Mouse (Mus musculus): Measurements from ENCODE around the gene Zdhhc14. TPM values are rescaled to one million over a fixed set of nuclear protein-coding genes. Genes with fewer than 3 reads are reported as not detected.
A peak's percentile ranks its signal among the peaks of the same experiment; 100 is the strongest.

Gene Zdhhc14
- total RNA-seq, 2 experiments from 2014 or later: 38.3 to 56.1 TPM

GRCm38 (mm10) chr17:5498996-5499395 is 6.6 kb downstream of the Zdhhc14 start:
- DNase-seq (ENCODE audit: low spot score in 2 of 2): no peak
- intact Hi-C loops (cut with DNase I): no loop called here

- intact Hi-C loops (cut with DNase I): no loop called here
- DNase-seq (ENCODE audit: low spot score in 2 of 2): no peak
Measured at GRCm38 (mm10) chr17:5503981-5504760, 11.8 kb downstream of the Zdhhc14 start.

DNA sequence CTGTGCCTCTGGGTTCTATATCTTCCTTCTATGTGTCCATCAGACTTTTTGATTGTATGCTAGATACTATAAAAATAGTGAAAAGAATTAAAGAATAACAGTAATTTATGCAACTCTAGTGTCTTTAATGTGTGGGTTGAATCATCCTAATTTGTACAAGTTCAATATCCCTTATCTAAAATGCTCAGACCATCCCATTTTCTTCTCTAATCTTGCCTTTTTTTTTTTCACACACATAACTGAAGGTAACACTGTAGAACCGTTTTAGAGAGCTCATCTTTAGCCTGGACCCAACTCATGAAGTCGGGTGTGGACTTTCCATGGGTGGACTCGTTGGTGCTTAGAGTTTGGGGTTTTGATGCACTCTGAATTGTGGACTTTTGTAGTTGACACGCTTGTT is 12.6 kb downstream of the Zdhhc14 start:
- no peak for DNase-seq (ENCODE audit: low spot score in 2 of 2)
- intact Hi-C loops (cut with DNase I): no loop called here

DNA sequence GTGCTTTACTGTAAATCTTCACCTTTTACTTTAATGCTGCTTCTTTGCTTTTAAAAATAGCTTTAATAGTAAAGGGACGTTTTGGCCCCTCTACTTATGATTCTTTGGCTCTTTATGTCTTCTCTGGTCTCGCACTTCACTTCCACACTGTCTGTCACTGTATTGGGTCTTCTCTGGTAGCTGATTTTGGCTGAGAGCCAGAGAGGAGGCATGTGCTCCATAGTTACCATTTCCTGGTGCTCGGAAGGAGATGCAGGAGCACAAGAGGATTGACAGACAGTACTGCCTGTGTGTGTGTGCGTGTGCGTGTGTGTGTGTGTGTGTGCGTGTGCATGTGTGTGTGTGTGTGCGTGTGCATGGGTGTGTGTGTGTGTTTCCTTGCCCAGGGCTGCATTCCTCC is 14.2 kb downstream of the Zdhhc14 start:
- no peak for DNase-seq (ENCODE audit: low spot score in 2 of 2)
- intact Hi-C loops (cut with DNase I): no loop called here

- DNase-seq (ENCODE audit: low spot score in 2 of 2): no peak
- intact Hi-C loops (cut with DNase I): no loop called here
Measured at GRCm38 (mm10) chr17:5506988-5507387, 14.6 kb downstream of the Zdhhc14 start.

DNA sequence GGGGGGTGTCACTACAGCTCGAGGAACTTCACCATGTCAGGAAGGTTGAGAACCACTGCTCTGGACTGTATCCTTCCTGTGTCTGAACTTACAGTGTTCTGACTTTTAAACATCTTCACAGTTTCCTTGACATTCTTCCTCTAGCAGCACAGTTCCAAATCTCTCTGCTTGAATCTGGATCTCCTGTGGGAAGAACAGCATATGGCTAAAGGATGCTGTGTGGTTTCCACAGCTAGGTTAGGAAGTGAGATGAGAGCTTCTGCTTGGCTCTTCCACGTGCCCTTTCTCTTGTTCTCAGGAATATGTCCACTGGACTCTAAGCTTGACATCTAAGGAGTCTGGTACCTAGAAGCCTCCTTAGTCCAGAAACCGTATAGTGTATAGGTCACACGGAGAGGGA is 15.7 kb downstream of the Zdhhc14 start:
- DNase-seq (ENCODE audit: low spot score in 2 of 2): no peak

DNA sequence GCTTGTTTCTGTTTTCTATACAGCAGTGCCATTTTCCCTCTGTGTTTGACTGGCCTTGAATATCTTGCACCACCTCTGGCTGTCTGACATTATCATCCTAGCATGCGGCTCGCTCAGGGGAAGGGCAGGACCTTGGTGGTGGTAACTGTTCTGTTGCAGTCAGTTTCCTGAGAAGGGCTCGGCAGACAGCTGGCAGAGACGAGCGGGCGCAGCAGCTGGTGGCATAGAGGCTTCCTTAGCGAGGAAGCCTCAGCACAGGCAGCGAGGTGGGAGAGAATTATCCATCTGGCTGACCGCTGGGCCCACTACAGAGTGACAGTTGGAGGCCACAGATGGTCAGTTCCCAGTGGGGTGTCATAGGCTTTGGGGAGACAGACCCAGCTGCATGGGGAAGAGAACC is 18.2 kb downstream of the Zdhhc14 start:
- DNase-seq (ENCODE audit: low spot score in 2 of 2): no peak
- intact Hi-C loops (cut with DNase I): no loop called here

More for the DNA sequence above, 15.7 kb downstream of the Zdhhc14 start:
- intact Hi-C loops (cut with DNase I): no loop called here

GRCm38 (mm10) chr17:5511724-5512123 is 19.4 kb downstream of the Zdhhc14 start:
- intact Hi-C loops (cut with DNase I): no loop called here
- DNase-seq (ENCODE audit: low spot score in 2 of 2): no peak

DNA sequence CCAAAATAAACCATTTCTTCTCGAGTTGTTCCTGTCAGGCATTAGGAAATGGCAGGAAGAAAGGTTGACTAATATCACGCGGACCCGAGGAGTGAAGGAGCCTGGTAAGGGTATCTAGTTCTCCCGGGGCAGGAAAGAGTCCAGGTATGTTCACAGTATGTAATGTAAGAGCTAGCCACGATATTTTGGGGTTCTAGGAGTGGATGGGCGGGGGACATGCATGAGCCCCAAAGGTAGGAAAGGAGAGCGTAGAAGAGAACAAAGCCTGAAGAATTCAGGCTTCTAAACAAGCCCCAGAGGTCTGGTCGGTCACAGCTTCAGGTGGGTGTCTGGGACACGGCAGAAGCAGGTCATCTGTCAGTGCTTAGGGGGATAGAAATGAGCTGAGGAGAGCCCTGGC is 27.1 kb downstream of the Zdhhc14 start:
- intact Hi-C loops (cut with DNase I): no loop called here
- DNase-seq (ENCODE audit: low spot score in 2 of 2): no peak

GRCm38 (mm10) chr17:5519910-5520592 is 27.7 kb downstream of the Zdhhc14 start:
- intact Hi-C loops (cut with DNase I): no loop called here
- peak in 1 of 2 experiments; percentile 45 for DNase-seq (ENCODE audit: low spot score in 2 of 2)

- intact Hi-C loops (cut with DNase I): no loop called here
- DNase-seq (ENCODE audit: low spot score in 2 of 2): no peak
Measured at GRCm38 (mm10) chr17:5521532-5521931, 29.2 kb downstream of the Zdhhc14 start.

GRCm38 (mm10) chr17:5529552-5529951 is 37.2 kb downstream of the Zdhhc14 start:
- peak; percentile 67 to 71 for DNase-seq (ENCODE audit: low spot score in 2 of 2)
- intact Hi-C loops (cut with DNase I): no loop called here

GRCm38 (mm10) chr17:5532816-5533215 is 40.5 kb downstream of the Zdhhc14 start:
- DNase-seq (ENCODE audit: low spot score in 2 of 2): no peak
- intact Hi-C loops (cut with DNase I): no loop called here

DNA sequence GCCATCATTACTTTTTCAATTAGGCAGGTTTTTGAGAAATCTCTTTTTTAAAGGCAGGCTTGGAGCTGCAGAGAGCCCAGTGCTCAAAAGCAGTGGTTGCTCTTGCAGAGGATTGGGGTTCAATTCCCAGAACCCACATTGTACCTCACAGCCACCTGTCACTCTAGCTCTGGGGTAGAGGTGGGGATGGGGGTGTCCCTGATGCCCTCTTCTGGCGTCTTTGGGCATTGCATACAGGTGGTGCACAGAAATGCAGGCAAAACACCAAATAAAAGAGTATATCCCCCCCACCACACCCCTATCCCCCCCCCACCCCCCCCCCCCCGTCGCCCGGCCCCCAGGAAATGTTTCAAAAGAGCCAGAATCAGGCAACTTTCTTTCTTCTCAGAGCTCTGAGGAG is 43.0 kb downstream of the Zdhhc14 start:
- intact Hi-C loops (cut with DNase I): no loop called here

DNA sequence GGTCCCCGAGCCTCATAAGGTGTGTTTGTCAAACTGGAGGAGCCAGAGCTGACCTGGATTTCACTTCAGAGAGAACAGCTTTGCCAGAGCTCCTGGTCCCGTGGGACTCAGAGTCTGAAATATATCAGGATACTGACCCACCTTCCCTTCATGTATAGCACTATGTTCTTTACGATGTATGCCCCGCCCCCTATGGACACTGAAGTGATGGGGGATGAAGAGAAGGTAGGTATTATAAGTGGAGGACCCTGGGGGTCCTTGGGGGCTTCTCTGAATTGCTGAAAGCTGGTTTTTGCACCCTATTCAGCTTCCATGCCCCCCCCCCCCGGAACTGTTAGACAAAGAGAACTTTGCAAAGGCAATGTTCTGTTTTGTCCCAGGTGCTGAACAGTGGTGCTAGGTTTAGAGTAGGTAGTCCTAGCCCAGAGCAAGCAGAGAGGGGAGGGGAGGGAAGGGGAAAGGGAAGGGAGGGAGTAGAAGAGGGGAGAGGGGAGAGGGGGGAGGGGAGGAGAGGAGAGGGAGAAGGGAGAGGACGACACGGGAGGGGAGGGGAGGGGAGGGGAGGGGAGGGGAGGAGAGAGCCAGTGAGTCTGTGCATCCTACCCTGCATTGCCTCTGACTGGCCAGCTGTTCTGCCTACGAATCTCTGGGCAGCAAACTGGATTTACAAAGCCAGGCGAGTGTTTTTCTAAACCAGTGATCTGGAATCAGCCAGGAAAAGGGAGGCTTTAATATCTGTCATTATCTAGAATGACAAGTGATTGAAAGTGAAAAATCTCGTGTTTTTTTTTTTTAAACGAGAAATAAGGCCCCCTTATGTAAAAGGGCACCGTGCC is 44.1 kb downstream of the Zdhhc14 start:
- intact Hi-C loops (cut with DNase I): no loop called here
- DNase-seq (ENCODE audit: low spot score in 2 of 2): no peak

More for the DNA sequence above, 43.0 kb downstream of the Zdhhc14 start:
- DNase-seq (ENCODE audit: low spot score in 2 of 2): no peak

DNA sequence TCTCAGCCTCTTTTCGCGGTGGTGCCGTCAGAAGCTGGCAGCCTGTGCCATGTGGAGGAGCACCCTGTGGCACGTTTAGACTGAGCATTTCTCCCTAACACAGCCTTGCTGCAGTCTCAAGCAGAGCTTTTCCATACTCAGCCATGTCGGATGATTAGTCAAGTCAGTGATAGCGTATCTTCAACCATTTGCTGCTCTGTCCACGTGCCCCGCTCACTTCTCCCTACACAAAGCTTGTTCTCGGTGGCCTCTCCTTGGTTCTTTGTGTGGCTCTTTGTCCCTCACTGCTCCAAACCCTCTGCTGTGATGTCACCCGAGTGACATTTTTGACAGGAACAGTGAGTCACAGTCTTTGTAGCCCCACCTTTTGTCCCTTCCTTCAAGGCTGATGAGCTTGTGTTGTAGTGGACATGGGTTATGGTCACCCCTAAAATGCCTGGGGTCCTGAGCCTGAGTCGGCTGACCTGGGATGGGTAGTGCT is 44.8 kb downstream of the Zdhhc14 start:
- intact Hi-C loops (cut with DNase I): no loop called here
- DNase-seq (ENCODE audit: low spot score in 2 of 2): peak in 1 of 2 experiments; percentile 33

- no peak for DNase-seq (ENCODE audit: low spot score in 2 of 2)
- intact Hi-C loops (cut with DNase I): no loop called here
Measured at GRCm38 (mm10) chr17:5542177-5542576, 49.8 kb downstream of the Zdhhc14 start.

DNA sequence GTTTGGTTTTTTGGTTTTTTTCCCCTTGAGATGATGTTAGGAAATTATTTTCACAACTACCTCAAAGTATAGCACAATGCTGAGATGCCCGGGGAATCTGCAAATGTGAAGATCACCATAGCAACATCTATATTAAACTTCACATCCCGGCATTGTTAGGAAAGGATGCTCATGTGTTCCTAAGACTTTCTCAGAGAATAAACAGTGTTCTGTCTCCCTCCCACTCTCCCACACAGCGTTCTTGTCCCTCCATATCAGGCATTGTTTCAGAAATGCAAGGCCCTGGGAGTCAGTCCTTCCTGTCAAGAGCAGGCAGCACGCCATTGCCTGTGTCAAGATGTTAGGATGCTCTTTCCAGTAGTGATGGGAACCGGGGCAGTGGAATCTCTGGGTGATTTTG is 51.7 kb downstream of the Zdhhc14 start:
- intact Hi-C loops (cut with DNase I): no loop called here
- DNase-seq (ENCODE audit: low spot score in 2 of 2): peak in 1 of 2 experiments; percentile 30

DNA sequence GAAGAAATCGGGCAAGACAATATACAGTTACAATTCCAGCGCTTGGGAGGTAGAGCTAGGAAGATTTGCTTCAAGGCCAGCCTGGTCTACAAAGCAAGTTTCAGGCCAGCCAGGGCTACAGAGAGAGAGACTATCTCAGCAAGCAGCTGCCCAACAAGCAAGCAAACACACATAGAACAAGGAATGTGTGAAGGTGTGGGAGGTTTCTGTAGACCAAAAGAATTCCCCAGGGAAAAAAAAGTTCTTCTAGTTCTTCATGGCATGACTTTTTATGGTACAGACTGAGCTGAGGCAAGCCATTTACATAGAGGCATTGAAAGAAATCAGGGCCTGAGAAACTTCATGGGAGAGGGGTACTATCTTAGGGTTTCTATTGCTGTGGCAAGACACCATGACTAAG is 52.7 kb downstream of the Zdhhc14 start:
- DNase-seq (ENCODE audit: low spot score in 2 of 2): no peak
- intact Hi-C loops (cut with DNase I): no loop called here

DNA sequence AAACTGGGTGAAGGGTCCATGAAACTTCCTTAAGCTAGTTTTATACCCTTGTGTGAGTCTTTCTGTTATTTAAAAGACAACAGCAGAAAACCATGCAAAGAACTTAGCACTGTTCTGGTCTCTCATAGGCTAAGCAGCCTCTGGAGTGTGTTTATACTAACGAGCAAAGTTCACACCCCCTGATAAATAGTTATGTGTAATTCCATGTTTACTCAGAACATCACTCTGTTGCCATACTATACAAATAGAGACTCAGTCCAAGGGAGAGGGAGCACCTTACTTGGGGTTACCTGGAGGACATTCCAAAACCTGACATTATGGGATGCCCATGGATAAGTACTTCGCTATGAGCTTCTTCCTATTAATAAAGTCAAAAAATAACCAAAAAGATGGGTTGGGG is 56.2 kb downstream of the Zdhhc14 start:
- intact Hi-C loops (cut with DNase I): no loop called here
- no peak for DNase-seq (ENCODE audit: low spot score in 2 of 2)
